Mouse (Mus musculus): ENCODE measurements around the gene Dapk2. TPM values are rescaled to one million over a fixed set of nuclear protein-coding genes. Genes with fewer than 3 reads are reported as not detected.

Dapk2 gene
- total RNA-seq, 2 experiments from 2014 or later, result 24.2 to 38.4 TPM

GRCm38 (mm10) chr9:66225737-66226485 is 67.9 kb downstream of the Dapk2 start:
- no peak for DNase-seq
- intact Hi-C loops (cut with DNase I), result loop anchor here (2.0 kb wide), 1 partner anchor 13 kb away; no protein-coding TSS in a partner anchor
- no peak for TF ChIP-seq CTCF (IDR thresholded peaks at IDR 0.05)
- H3K4me3 ChIP-seq, result no peak overlapping the region
- H3K27ac ChIP-seq, result no peak overlapping the region

GRCm38 (mm10) chr9:66228456-66229151 is 70.6 kb downstream of the Dapk2 start:
- TF ChIP-seq CTCF (IDR thresholded peaks at IDR 0.05), result no peak
- intact Hi-C loops (cut with DNase I), result no loop called here
- Histone ChIP-seq H3K27ac (no peak overlapping the region), H3K4me3 (no peak overlapping the region)
- DNase-seq, result no peak

- intact Hi-C loops (cut with DNase I), result no loop called here
- no peak overlapping the region for H3K4me3 ChIP-seq
- DNase-seq, result no peak
- H3K27ac ChIP-seq, result 0 out of 2 replicates have a peak overlapping the region, but pooled peaks have one; percentile 3
- no peak for TF ChIP-seq CTCF (IDR thresholded peaks at IDR 0.05)
Observed at GRCm38 (mm10) chr9:66231820-66232479, 73.9 kb downstream of the Dapk2 start.

GRCm38 (mm10) chr9:66236615-66237014 is 78.6 kb downstream of the Dapk2 start:
- intact Hi-C loops (cut with DNase I), result no loop called here
- TF ChIP-seq CTCF (IDR thresholded peaks at IDR 0.05), result no peak
- no peak overlapping the region for H3K27ac ChIP-seq
- no peak for DNase-seq
- no peak overlapping the region for H3K4me3 ChIP-seq

- TF ChIP-seq CTCF (IDR thresholded peaks at IDR 0.05), result peak; percentile 25
- H3K4me3 ChIP-seq, result no peak overlapping the region
- intact Hi-C loops (cut with DNase I), result loop anchor here (2.0 kb wide), 1 partner anchor 13 kb away; no protein-coding TSS in a partner anchor
- H3K27ac ChIP-seq, result peak overlapping the region; percentile 38; the same call in 1 of the 2 replicates
- DNase-seq, result no peak
Observed at GRCm38 (mm10) chr9:66237742-66238141, 79.7 kb downstream of the Dapk2 start.

GRCm38 (mm10) chr9:66239173-66239572 is 81.2 kb downstream of the Dapk2 start:
- Histone ChIP-seq H3K27ac (peak overlapping the region; percentile 85), H3K4me3 (no peak overlapping the region)
- no peak for DNase-seq
- no peak for TF ChIP-seq CTCF (IDR thresholded peaks at IDR 0.05)
- intact Hi-C loops (cut with DNase I), result loop anchor here (2.0 kb wide), 1 partner anchor 14 kb away; no protein-coding TSS in a partner anchor

GRCm38 (mm10) chr9:66239691-66240090 is 81.7 kb downstream of the Dapk2 start:
- TF ChIP-seq CTCF (IDR thresholded peaks at IDR 0.05), result no peak
- no peak for DNase-seq
- intact Hi-C loops (cut with DNase I), result loop anchor here (2.0 to 5.0 kb wide), 2 partner anchors 15 to 38 kb away; no protein-coding TSS in a partner anchor
- Histone ChIP-seq H3K27ac (peak overlapping the region; percentile 85), H3K4me3 (no peak overlapping the region)

- peak; percentile 84 for DNase-seq
- TF ChIP-seq CTCF (IDR thresholded peaks at IDR 0.05), result no peak
- Histone ChIP-seq H3K27ac (peak overlapping the region; percentile 85), H3K4me3 (no peak overlapping the region)
- intact Hi-C loops (cut with DNase I), result loop anchor here (5.0 kb wide), 1 partner anchor 37 kb away; no protein-coding TSS in a partner anchor
Observed at GRCm38 (mm10) chr9:66240493-66240892, 82.5 kb downstream of the Dapk2 start.

GRCm38 (mm10) chr9:66240991-66241390 is 83.0 kb downstream of the Dapk2 start:
- TF ChIP-seq CTCF (IDR thresholded peaks at IDR 0.05), result peak; percentile 82
- peak; percentile 81 for DNase-seq
- intact Hi-C loops (cut with DNase I), result loop anchor here (1.0 to 5.0 kb wide), 2 partner anchors 36 to 83 kb away; partner anchors contain the start of gene Dapk2
- Histone ChIP-seq H3K4me3 (no peak overlapping the region), H3K27ac (peak overlapping the region; percentile 85)

GRCm38 (mm10) chr9:66241722-66242121 is 83.7 kb downstream of the Dapk2 start:
- peak; percentile 70 for DNase-seq
- Histone ChIP-seq H3K27ac (peak overlapping the region; percentile 85), H3K4me3 (no peak overlapping the region)
- TF ChIP-seq CTCF (IDR thresholded peaks at IDR 0.05), result no peak
- intact Hi-C loops (cut with DNase I), result loop anchor here (1.0 to 5.0 kb wide), 2 partner anchors 36 to 83 kb away; partner anchors contain the start of gene Dapk2

- Histone ChIP-seq H3K4me3 (no peak overlapping the region), H3K27ac (peak overlapping the region; percentile 85)
- DNase-seq, result peak; percentile 74
- no peak for TF ChIP-seq CTCF (IDR thresholded peaks at IDR 0.05)
- intact Hi-C loops (cut with DNase I), result loop anchor here (5.0 kb wide), 1 partner anchor 34 kb away; no protein-coding TSS in a partner anchor
Observed at GRCm38 (mm10) chr9:66243240-66243639, 85.2 kb downstream of the Dapk2 start.

- no peak for TF ChIP-seq CTCF (IDR thresholded peaks at IDR 0.05)
- Histone ChIP-seq H3K27ac (peak overlapping the region; percentile 85), H3K4me3 (no peak overlapping the region)
- intact Hi-C loops (cut with DNase I), result loop anchor here (5.0 kb wide), 1 partner anchor 33 kb away; no protein-coding TSS in a partner anchor
- DNase-seq, result no peak
Observed at GRCm38 (mm10) chr9:66244079-66244478, 86.1 kb downstream of the Dapk2 start.

All from gastrocnemius, adult 2 months (tissue).